Mouse (Mus musculus) heart, adult 18-20 months (tissue): ENCODE results near the gene Lactb. TPM values are rescaled to one million over a fixed set of nuclear protein-coding genes. Genes with fewer than 3 reads are reported as not detected.

Experiments
- DNase-seq, 2 experiments: peaks; one replicate each; pipeline ENCODE4 v3.0.0; 2021 to 2022; ENCODE audit warnings: mixed read lengths in 1 of 2
- total RNA-seq, 2 experiments: library from RNA; stranded (reverse); gene quantifications; 2 replicates each; pipeline ENCODE4 v1.2.3; 2021

Lactb gene
- total RNA-seq, 2 experiments from 2014 or later: 23.2 to 24.4 TPM

DNA sequence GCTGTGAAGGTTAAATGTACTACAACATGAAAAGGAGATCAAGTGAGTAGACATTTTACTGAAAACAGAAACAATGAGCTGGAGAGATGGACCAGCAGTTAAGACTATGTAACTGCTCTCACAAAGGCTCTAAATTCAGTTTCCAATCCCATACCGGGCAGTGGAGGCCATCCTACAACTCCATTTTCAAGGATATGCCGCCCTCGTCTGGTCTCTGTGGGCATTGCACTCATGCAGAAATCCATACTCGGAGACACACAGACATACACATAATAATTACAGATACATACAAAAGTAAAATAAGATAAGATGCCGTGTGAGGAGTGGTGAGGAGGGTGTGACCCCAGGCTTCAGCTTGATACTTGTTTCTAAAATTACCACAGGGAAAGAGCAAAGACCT lies 5.2 kb upstream of the Lactb start:
- DNase-seq: peak; percentile 31 to 78

DNA sequence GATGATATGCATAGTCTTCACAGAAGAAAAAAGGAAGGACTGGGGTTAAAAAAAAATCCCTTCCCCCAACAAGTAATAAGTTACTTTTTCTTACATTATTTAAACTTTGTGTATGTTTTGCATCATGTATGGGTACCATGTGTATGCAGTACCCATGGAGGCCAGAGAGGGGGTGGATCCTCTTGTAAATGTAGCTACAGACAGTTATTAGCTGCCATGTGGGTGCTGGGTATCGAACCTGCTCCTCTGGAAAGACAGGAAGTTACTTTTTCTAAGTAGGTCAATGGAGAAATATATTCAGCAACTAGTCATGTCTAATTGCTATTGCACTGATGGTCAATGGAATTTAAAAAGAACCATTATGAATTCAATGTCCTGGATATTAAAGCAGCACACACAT lies 3.2 kb upstream of the Lactb start:
- DNase-seq: no peak

DNA sequence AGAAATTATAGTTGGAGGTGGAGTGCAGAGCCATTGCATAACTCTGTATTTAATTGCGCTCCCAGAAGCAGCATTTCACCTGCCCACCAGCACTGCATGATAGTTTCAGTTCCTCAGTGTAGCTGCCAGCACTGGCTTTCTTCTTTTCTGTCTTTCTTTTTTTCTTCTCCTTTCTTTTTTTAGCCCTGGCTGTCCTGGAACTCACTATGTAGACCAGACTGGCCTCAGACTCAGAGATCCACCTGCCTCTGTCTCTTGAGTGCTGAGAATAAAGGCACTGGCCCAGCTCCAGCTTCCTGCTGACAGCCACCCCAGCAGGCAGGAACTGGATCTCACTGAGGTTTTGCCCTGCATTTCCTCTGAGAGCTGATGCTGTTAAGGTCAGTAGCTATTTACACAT lies 2.7 kb upstream of the Lactb start:
- peak in 1 of 2 experiments; percentile 18 for DNase-seq

DNA sequence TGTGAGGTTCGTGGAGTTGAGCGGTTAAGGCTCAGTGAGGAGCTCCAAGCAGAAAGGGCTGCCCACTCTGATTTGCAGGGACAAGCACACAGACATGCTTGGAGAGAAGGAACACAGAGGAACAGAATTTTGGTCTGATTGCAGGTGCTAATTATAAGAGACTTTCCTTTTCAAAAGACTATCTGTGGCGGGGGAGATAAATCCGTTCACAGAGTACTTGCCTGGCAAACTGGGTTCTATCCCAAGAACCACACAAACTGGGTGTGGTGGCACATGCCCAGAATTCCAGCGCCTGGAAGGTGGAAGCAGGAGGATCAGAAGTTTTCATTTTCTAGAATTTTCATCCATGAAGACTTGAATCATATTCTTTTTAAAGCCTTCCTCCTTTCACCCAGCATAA lies 1.8 kb upstream of the Lactb start:
- no peak for DNase-seq

DNA sequence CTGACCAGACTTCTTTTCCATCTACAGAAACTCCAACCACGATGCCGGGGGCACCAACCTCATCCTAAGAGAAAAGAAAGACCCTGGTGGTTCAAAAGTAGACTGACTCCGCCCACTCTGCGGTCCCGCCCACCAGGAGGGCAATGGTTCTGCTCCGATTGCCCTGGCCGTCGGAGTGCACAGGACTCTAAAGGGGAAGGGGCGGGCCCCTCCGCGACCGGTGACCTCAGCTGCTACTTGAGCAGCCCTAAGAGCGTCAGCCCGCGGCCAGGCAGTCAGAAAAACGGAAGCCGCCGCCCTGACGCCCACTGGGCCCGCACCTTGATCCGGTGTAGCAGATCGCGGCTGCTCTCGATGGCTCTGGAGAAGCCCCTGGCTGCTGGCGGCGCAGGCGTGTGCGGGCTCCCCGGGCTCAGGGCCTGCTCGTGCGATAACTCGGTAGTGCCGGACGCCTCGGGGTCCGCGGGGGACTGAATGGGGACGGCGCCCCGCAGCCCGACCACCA lies 511 bp downstream of the Lactb start:
- peak; percentile 86 to 87 for DNase-seq

DNA sequence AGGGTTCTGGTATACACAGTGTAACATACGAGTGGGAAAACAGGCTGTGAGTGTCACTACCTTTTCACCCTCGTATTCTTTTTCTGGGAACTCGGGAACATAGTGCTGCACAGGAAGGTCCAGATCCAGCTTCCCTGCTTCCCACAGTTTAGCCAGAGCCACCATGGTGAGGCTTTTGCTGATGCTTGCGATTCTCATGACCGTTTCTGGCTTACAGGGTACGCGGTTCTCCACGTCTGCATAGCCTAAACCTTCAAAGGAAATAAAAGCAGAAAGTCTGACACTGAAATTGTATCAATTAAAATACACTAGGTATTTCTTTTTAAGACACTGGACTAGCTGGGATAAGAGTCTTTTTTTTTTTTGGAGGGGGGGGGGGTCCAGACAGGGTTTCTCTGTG lies 4.2 kb downstream of the Lactb start:
- DNase-seq: no peak

DNA sequence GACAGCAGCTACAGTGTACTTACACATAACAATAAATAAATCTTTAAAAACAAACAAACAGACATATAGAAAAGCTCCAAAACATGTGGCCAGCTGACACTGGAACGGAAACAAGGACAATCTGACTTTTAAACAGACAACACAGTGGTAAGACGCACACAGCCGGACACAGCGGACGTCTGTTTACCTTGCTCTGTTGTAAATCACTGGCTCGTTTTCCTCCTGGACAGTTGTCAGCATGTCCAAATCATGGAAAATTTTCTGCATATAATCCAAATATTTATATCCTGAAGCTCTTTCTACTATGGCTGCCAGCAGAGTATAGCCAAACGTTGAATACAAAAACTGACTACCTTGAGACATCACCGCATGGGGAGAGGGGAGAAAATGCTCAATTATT lies 7.8 kb downstream of the Lactb start:
- DNase-seq: no peak

DNA sequence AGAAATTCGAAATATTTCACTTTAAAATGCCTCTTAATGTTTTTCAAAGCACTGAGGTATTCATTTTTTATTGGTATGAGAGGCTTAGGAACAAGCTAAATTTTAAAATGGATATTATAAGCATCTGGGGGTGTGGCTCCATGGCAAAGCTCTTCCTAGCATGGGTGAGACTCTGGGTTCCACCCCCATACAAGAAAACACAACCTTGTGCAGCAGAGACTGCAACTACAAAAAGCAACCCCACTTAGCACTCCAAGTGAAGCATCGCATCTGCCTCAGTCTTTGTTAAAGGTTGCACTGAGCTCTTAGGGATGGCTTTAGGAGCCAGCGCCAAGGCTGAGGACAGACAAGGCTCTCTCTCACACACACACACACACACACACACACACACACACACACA lies 13.8 kb downstream of the Lactb start:
- no peak for DNase-seq

DNA sequence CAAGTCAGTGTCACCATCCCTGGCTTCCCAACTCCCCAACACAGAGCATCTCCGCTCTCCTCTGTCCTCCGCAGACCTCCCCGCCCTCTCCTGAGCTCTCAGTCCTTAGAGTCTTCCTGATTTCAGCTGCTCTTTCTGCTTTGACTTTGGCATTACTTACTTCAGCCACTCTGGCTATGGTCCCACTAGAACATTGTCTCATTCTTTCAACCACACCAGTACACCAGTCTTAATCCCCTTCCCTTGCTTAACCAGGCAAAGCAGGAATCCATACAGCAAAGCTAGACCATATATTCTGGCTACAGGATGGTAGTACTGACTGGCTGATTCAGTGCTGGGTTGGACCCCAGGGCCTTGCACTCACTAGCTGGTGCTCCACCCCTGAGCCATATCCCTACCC lies 17.8 kb downstream of the Lactb start:
- no peak for DNase-seq

DNA sequence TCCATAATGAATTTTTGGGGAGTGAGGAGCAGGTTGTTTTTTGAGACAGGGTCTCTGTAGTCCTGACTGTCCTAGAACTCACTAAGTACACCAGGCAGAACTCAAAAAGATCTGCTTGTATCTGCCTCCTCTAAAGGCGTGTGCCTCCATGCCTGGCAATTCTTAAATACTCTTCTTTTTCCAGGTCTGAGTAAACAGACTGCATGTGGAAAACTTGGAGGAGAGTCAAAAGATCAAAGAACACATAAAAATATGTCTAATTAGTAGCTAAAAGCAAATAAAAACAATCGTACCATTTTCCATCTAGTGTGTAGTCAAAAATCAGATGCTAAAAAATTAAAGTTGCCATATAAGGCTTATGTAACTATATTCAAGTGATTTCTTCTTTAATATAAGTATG lies 22.4 kb downstream of the Lactb start:
- no peak for DNase-seq

DNA sequence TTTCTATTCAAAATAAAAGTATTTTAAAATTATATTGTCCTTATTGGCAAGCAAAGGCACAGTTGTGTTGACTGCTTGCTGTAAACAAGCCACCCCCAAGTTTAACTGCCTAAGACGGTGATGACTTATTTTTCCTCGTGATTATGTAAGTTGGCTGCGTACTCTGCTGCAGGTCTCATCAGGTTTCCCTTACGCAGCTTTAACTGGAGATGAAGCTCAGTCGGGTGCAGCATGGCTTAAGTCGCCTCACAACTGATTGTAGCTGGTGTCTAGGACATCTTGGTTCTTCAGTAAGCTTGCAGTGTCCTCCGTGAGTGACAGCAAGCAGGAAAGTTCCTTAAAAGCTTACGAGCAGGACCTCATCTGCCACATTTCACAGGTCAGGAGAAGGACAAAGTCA lies 23.0 kb downstream of the Lactb start:
- DNase-seq: no peak

DNA sequence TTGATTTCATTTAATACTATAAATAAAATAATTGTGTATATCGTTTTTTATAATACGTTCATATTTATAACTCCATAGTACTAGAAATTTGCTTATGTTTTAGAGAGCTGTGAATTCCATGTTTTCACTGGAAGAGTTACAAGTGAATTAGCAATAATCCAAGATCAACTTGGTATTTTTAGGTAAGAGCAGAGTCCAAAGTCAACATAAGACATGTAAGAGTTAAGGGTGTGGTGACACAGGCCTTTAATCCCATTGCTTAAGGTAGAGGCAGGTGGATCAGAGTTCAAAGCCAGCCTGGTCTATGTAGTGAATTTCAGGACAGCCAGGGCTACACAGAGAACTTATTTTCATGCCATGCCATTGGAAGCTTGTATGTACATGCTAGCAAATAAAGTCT lies 26.7 kb downstream of the Lactb start:
- DNase-seq: no peak

DNA sequence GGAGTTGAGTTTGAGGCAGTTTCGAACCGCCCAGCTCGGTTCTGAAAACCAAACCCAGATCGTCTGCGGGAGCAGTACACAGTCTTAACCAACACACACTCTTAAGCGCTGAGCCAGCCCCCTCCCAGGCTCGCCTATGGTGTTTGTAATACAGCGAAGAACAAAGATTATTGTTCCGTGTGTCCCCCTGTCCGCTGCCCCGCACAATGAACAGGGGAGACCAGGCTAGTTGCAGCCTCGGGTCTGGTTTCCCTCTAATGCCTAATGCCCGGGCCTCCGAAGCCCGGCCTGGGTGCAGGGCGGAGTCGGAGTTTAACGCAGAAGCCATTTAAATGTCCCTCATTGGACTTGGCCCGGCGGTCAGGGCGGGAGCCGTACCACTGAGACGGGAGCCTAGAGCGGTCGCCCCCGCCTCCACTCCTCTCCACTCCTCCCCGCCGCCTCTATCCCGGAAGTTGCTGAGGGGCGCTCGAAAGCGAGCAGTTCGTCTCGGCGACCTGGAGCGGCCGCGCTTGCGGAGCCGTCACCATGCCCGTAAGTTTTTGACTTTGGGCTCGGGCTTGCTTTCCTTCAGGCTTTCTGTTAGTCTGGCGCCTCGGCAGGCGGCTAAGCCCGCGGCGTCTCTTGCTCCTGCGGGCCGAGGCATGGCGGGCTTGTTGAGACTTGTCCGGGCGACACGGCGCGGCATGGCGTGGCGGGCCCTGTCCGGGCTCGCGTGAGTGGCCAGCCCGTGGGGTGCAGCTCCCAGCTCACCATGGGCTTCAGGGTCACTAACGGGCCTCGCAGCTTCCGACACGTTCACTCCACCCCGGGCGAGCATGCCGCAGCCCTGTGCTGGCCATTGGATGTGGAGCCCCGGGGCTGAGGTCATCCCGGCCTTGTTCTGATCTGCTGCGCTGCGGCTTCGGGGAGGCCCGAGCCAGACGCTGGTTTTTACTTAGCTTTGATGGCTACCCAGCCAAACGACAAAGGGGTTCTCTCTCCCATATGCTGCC lies 29.3 kb downstream of the Lactb start, which contains the start of gene Rps27l:
Rps27l (plus strand) TSS at position 440 of the 995 bp plus-strand sequence.
- DNase-seq: peak; percentile 94 to 97

DNA sequence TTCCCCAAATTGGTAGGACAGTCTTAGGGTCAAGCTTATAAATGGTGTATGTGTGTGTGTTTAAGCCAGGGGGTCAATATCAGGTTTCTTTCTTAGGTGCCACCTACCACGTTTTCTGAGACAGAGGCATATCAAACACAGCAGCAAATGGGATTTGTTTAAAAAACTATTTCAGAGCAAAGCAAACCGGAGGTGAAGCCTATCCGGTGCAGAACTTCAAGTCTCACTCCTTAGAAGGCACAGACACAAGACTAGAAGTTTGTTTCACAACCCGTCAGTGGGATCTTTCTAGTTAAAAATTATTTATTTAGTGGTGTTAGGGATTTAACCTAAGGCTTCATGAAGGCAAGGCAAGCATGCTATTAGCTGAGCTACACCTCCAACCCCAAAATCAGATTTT lies 30.1 kb downstream of the Lactb start:
- DNase-seq: no peak

DNA sequence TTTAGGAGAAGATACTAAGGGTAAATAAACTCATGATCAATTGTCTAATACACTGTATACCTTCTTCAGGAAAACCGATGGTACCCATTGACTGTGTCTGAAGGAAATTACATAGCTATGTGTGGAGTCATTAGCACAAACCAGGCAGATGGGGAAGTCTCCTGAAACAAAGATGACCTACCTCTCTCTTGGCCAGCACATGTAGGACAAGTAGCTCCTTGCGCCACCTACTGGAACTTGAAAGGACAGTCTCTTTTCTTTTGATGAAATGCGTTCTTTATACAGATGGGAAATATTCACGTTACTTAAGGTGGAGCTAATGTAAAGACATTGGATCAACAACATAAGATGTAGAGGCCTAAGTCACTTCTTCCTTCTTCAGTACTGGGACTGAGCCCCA lies 36.4 kb downstream of the Lactb start:
- peak; percentile 66 to 77 for DNase-seq

DNA sequence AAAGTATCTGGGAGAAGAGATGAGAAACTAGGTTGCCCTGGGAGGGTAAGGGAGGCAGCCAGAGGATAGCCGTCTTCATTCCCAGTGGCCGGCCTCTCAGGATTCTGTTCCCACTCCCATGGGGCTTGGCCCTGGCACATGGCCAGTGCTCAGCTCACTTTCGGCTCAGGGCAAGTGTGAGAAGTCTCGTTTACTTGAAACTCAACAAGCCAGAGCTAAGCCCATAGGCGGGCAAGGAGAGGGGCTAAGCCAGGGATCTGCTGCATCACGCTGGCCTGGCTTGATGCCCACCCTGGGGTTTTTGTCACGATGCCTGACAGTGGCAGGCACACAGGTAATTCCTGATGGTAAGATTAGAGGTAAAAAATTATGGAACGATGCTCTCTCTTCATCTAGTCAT lies 37.8 kb downstream of the Lactb start:
- DNase-seq: peak; percentile 32 to 33

DNA sequence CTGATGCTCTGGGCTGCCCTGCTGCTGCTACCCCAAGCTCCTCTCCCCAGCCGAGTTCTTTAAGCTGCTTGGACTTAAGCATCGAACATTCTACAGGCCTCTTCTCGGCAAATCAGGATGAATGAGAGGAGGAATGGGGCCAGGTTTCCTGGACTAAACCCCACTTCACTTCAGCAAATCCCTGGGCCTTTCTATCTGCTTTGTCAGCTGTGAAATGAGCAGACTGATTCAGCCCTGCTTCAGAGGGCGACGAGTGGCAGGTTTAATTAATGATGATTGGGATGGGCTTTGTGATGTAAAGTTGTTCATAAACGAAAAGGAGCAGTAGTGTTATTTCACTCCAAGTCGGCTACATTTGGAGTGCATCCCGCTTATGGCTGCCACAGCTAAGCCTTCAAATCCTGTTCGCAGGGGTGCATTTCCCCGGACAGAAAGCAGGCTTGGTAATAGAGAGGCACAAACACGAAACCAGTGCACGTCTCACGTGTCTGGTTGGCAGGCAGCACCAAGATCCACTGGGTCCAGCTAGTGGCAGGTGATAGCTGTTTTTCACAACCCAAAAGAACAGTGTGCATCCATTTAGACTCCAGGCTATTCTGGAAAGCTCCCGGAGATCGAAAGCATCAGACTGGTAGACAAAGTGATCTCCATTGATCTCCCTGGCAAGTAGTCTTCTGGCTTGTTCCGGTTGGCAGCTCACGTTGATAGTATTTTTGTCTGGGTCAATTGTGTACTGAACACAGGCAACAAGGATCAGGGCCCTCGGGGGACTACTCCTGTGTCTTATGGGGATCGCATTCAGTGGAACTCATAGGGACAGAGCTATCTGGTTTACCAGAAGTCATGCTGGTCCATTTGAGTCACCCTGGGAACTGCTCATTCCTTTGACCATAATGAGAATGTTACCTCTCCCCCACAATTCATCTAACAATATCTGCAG lies 41.1 kb downstream of the Lactb start:
- DNase-seq: no peak

DNA sequence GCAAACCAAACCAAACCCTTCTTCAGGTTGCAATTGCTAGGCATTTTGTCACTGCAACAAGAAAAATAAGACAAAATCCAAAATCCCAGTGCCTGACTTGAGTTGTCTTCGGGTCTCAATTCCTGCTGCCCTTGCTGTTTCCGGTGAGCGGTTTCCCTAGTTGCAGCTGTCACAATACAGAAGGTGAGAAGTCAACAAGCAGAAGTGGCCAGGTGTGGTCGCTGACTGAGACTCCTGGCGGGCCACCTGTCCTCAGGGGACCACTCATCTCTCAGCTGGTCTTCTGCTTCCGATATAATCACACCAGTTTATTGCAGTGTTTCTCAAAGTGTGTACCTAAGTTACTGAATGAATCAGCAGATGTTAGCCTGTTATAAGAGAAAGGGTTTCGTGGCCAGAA lies 44.9 kb downstream of the Lactb start:
- DNase-seq: no peak

DNA sequence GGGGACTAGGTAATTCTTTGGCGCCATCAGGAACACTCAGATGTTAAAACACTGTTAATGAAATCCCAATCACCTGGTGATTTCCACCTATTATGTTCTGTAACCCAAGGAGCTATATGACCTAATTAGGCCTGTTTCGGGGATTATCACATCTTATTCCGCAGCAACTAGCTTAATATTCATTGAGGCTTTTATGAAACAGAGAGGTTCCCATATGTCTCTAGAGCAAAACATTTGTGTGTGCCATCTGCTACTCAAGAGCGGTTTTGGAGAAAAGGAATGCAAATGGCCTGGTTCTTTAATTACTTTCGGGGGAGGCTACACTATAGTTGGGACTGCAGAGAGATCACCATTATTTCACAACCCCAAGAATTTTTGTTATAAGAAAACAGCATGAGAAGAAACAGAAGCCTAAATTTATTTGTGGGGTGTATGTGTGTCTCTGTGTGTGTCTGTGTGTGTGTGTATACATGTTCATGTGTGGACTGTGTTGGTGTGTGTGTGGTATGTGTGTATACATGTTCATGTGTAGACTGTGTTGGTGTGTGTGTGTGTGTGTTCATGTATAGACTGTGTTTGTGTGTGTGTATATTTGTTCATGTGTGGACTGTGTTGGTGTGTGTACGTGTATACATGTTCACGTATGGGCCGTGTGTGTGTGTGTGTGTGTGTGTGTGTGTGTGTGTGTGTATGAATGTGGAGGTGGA lies 47.4 kb downstream of the Lactb start:
- no peak for DNase-seq

DNA sequence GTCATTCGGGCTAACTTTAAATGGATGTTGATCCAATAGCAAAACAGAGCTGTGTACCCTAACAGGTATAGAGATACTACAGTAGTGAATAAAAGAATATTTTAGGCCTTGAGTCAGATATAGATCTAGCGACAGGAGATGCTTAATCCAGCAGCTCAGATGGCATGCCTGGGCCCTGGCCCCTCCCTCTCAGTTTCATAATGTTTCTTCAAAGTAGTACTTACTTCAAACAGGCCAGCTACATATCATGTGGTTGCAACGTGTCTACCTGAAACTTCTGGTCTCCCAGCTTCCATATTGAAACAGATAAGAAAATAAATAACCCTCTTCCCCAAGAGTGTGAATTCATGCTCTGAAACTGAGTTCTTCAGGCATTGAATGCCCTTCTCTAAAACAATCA lies 49.4 kb downstream of the Lactb start:
- no peak for DNase-seq

DNA sequence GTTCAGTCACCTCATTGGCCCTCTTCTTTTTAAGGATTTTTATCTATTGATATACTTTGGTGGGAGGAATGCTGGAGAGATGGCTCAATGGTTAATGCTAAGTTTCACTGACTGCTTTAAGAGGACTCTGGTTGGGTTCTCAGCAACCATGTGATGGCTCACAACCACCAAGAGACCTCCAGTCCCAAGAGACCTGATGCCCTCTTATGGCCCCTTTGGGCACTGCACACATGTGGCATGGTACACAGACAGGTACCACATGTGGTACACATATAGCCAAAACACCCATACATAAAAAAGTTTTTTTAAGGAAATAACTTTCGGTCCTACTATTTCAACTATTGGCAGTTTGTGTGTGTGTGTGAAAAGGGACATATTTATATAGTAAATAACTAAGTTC lies 53.2 kb downstream of the Lactb start:
- no peak for DNase-seq
